Mouse (Mus musculus): ENCODE data around the gene Spp2. TPM values are rescaled to one million over a fixed set of nuclear protein-coding genes. Genes with fewer than 3 reads are reported as not detected.

Spp2 gene
- total and polyA plus RNA-seq, 2 experiments from 2014 or later = 0.16 TPM; not detected in 1

- Histone ChIP-seq H3K36me3 (replicated peaks; ENCODE audit: control insufficient read depth, insufficient read depth, low read length) (no peaks in the 10 kb centered on the region), H3K4me2 (ENCODE audit: low read depth, low read length) (no peak overlapping the region), H3K4me1 (ENCODE audit: control insufficient read depth, insufficient read depth) (peaks cover 5% of the 10 kb centered on the region; the same call in 1 of the 2 replicates), H3K27me3 (ENCODE audit: control insufficient read depth, insufficient read depth, low read length) (no peaks in the 10 kb centered on the region), H3K9ac (replicated peaks; ENCODE audit: low read depth, low read length) (no peak overlapping the region), H3K27ac (ENCODE audit: low read depth) (no peak overlapping the region), H3K9me3 (replicated peaks; ENCODE audit: control insufficient read depth, low read length) (no peaks in the 10 kb centered on the region), H3K4me3 (ENCODE audit: low read depth, low read length) (no peak overlapping the region)
- ATAC-seq (ENCODE audit: insufficient read depth, low read depth) (no peak), DNase-seq (ENCODE audit: low spot score) (no peak)
- TF ChIP-seq CTCF (IDR thresholded peaks at IDR 0.05; ENCODE audit: low read depth) = no peak
- TF ChIP-seq EP300 (IDR thresholded peaks at IDR 0.05; ENCODE audit: low read depth) = no peak
- WGBS = 85% methylated on average over 3 of the region's 3 CpGs
These were observed 56.5 kb downstream of the Spp2 start for GRCm38 (mm10) chr1:88463241-88463640.

GRCm38 (mm10) chr1:88464109-88464905, 57.5 kb downstream of the Spp2 start:
- H3K27me3 ChIP-seq (ENCODE audit: control insufficient read depth, insufficient read depth, low read length) = no peaks in the 10 kb centered on the region
- DNase-seq (ENCODE audit: low spot score) (no peak), ATAC-seq (ENCODE audit: insufficient read depth, low read depth) (no peak)
- WGBS = 53% methylated on average over 6 of the region's 6 CpGs
- H3K9ac ChIP-seq (replicated peaks; ENCODE audit: low read depth, low read length) = no peak overlapping the region
- no peak overlapping the region for H3K4me2 ChIP-seq (ENCODE audit: low read depth, low read length)
- no peak overlapping the region for H3K27ac ChIP-seq (ENCODE audit: low read depth)
- no peaks in the 10 kb centered on the region for H3K9me3 ChIP-seq (replicated peaks; ENCODE audit: control insufficient read depth, low read length)
- peaks cover 5% of the 10 kb centered on the region; the same call in 1 of the 2 replicates for H3K4me1 ChIP-seq (ENCODE audit: control insufficient read depth, insufficient read depth)
- no peaks in the 10 kb centered on the region for H3K36me3 ChIP-seq (replicated peaks; ENCODE audit: control insufficient read depth, insufficient read depth, low read length)
- TF ChIP-seq CTCF (IDR thresholded peaks at IDR 0.05; ENCODE audit: low read depth) = no peak
- no peak for TF ChIP-seq EP300 (IDR thresholded peaks at IDR 0.05; ENCODE audit: low read depth)
- H3K4me3 ChIP-seq (ENCODE audit: low read depth, low read length) = no peak overlapping the region

- Histone ChIP-seq H3K9me3 (replicated peaks; ENCODE audit: control insufficient read depth, low read length) (no peaks in the 10 kb centered on the region), H3K36me3 (replicated peaks; ENCODE audit: control insufficient read depth, insufficient read depth, low read length) (no peaks in the 10 kb centered on the region), H3K9ac (replicated peaks; ENCODE audit: low read depth, low read length) (no peak overlapping the region), H3K27me3 (ENCODE audit: control insufficient read depth, insufficient read depth, low read length) (no peaks in the 10 kb centered on the region), H3K4me2 (ENCODE audit: low read depth, low read length) (no peak overlapping the region), H3K4me1 (ENCODE audit: control insufficient read depth, insufficient read depth) (peaks cover 5% of the 10 kb centered on the region; the same call in 1 of the 2 replicates), H3K27ac (ENCODE audit: low read depth) (no peak overlapping the region), H3K4me3 (ENCODE audit: low read depth, low read length) (no peak overlapping the region)
- DNase-seq (ENCODE audit: low spot score) = no peak
- 69% methylated on average over 4 of the region's 4 CpGs for WGBS
- peak; percentile 54; the same call in 1 of the 2 replicates for ATAC-seq (ENCODE audit: insufficient read depth, low read depth)
- TF ChIP-seq CTCF (IDR thresholded peaks at IDR 0.05; ENCODE audit: low read depth) (peak; percentile 62), EP300 (IDR thresholded peaks at IDR 0.05; ENCODE audit: low read depth) (no peak)
These were observed 59.0 kb downstream of the Spp2 start for GRCm38 (mm10) chr1:88465722-88466121.

GRCm38 (mm10) chr1:88466325-88467064, 59.7 kb downstream of the Spp2 start:
- no peak overlapping the region for H3K4me2 ChIP-seq (ENCODE audit: low read depth, low read length)
- no peak overlapping the region for H3K4me3 ChIP-seq (ENCODE audit: low read depth, low read length)
- 70% methylated on average over 8 of the region's 8 CpGs for WGBS
- H3K27me3 ChIP-seq (ENCODE audit: control insufficient read depth, insufficient read depth, low read length) = no peaks in the 10 kb centered on the region
- H3K4me1 ChIP-seq (ENCODE audit: control insufficient read depth, insufficient read depth) = peaks cover 5% of the 10 kb centered on the region; the same call in 1 of the 2 replicates
- no peak overlapping the region for H3K27ac ChIP-seq (ENCODE audit: low read depth)
- H3K9me3 ChIP-seq (replicated peaks; ENCODE audit: control insufficient read depth, low read length) = no peaks in the 10 kb centered on the region
- TF ChIP-seq EP300 (IDR thresholded peaks at IDR 0.05; ENCODE audit: low read depth) (no peak), CTCF (IDR thresholded peaks at IDR 0.05; ENCODE audit: low read depth) (no peak)
- no peak for DNase-seq (ENCODE audit: low spot score)
- no peak overlapping the region for H3K9ac ChIP-seq (replicated peaks; ENCODE audit: low read depth, low read length)
- no peaks in the 10 kb centered on the region for H3K36me3 ChIP-seq (replicated peaks; ENCODE audit: control insufficient read depth, insufficient read depth, low read length)
- ATAC-seq (ENCODE audit: insufficient read depth, low read depth) = no peak

- WGBS = 85% methylated on average over 5 of the region's 5 CpGs
- Histone ChIP-seq H3K27me3 (ENCODE audit: control insufficient read depth, insufficient read depth, low read length) (no peaks in the 10 kb centered on the region), H3K27ac (ENCODE audit: low read depth) (no peak overlapping the region), H3K9me3 (replicated peaks; ENCODE audit: control insufficient read depth, low read length) (no peaks in the 10 kb centered on the region), H3K4me1 (ENCODE audit: control insufficient read depth, insufficient read depth) (peaks cover 5% of the 10 kb centered on the region; the same call in 1 of the 2 replicates), H3K9ac (replicated peaks; ENCODE audit: low read depth, low read length) (no peak overlapping the region), H3K36me3 (replicated peaks; ENCODE audit: control insufficient read depth, insufficient read depth, low read length) (no peaks in the 10 kb centered on the region), H3K4me2 (ENCODE audit: low read depth, low read length) (no peak overlapping the region), H3K4me3 (ENCODE audit: low read depth, low read length) (no peak overlapping the region)
- ATAC-seq (ENCODE audit: insufficient read depth, low read depth) (no peak), DNase-seq (ENCODE audit: low spot score) (no peak)
- TF ChIP-seq CTCF (IDR thresholded peaks at IDR 0.05; ENCODE audit: low read depth) (no peak), EP300 (IDR thresholded peaks at IDR 0.05; ENCODE audit: low read depth) (no peak)
These were observed 61.1 kb downstream of the Spp2 start for GRCm38 (mm10) chr1:88467866-88468265.
